Mouse (Mus musculus) heart, adult 9 months (tissue): ENCODE results near the gene Nin.

Experiments
- DNase-seq, 2 experiments: peaks; one replicate each; pipeline ENCODE4 v3.0.0; 2022; ENCODE audit warnings: low spot score in 2 of 2

The Nin gene

DNA sequence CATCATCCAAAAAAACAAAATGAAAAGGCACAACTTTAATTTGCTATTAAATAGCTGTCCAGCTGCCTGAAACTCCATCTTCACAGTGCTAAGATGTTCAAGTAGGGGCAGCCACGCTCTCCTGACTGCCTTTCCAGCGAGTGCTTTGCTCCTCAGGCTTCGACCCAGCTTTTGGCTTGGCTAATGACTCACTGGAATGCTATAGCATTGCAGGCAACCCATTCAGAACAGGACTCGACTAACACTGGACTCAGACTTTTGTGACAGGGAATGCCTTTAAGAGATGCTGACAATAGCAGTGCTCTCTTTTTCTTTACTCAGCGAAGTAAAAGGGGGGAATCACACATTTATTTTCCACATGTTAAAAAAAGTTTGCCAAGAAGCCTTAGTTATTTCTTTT, 101.8 kb downstream of the Nin start:
- no peak for DNase-seq

GRCm38 (mm10) chr12:70010356-70010755, 103.2 kb downstream of the Nin start:
- DNase-seq = no peak

DNA sequence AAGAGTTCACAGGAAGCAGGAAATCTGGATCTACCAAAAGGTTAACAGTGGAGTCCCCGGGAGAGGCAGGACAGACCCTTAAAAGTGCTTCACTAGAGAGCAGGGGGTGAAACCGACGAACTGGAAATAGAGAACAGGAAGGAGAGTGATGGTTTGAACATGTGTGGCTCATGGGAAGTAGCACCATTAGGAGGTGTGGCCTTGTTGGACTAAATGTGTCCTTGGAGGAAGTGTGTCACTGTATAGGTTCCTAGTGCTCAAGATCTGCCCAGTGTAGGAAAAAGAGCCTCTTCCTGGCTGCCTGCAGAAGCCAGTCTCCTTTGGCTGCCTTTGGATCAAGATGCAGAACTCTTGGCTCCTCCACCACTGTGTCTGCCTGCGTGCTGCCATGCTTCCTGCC, 108.4 kb downstream of the Nin start:
- DNase-seq = no peak

DNA sequence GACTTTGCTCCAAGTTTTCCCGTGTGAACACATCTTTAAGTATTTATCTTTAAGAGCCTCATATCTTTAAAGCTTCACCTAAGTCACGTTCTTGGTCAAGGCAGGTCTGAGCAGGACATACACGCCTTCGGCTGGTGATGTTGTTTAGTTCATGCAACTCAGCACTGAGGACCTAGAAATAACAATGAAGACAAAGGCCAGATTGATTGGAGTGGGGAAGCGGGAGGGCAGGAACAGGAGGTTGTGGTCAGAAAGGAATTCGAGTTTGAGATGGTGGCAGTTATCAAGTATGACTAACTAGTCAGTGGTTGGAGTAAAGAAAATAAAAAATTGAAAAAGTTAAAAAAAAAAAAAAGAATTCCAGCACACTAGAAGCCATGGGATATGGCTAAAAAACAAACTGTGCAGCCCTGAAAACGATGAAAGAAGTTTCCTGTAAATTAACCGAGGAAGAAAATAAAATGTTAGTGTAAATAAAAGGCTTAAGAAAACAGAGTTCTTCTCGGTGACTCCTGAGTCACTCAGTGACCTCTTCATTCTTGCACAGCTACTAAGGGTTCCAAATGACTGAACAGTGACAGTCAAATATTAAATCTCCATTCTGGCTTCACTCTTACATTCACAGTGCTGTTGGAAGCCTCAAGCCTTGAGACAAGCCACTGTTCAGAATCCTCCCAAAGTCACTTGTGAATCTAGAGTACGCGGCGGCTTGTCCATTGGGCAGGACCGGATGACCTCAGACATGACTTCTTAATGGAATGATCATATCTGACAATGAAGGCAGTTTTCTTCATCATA, 115.1 kb downstream of the Nin start:
- no peak for DNase-seq

DNA sequence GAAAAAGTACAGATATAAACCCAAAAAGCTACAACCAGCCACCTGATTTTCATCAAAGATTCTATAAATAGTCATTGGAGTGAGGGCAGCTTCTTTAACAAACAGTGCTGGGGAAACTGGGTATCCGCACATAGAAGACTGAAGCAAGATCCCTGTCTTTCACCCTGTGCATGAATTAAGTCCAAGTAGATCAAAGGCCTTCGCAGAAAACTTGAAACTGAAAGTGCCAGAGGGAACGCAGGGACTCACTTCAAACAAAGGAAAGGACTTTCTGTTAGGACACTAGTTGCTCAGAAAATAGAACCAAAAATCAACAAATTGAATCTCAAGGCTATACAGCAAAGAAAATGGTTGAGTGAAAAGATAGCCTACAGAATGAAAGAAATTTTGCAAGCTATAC, 118.1 kb downstream of the Nin start:
- no peak for DNase-seq

- peak; percentile 92 to 93 for DNase-seq
These were observed 126.6 kb downstream of the Nin start, which contains the start of gene Sav1 for GRCm38 (mm10) chr12:69986786-69987497. Gene Sav1, minus strand, starts transcription at chr12:69987002.

GRCm38 (mm10) chr12:69986241-69986762, 127.2 kb downstream of the Nin start:
- DNase-seq = no peak

DNA sequence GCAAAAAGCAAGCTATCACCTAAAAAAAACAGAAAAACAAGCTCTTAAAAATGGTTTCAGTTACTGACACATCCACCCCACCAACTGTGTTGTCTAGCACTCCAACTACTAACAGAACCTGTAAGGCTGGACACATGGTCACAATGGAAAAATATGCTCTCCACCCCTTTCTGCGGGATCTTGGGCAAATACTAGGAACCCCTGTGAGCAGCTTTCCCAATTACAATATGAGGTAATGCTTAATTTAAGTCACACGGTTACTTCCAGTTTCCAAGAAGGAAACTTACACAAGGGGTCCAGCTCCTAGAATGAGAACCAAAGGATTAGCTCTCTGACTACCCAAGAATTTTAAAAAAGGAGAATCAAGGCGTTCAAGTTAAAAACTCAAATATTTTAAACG, 128.0 kb downstream of the Nin start:
- no peak for DNase-seq

- DNase-seq = no peak
These were observed 130.6 kb downstream of the Nin start for GRCm38 (mm10) chr12:69982874-69983273.

- DNase-seq = no peak
These were observed 136.0 kb downstream of the Nin start for GRCm38 (mm10) chr12:69977376-69977998.

GRCm38 (mm10) chr12:69976688-69977087, 136.8 kb downstream of the Nin start:
- no peak for DNase-seq

DNA sequence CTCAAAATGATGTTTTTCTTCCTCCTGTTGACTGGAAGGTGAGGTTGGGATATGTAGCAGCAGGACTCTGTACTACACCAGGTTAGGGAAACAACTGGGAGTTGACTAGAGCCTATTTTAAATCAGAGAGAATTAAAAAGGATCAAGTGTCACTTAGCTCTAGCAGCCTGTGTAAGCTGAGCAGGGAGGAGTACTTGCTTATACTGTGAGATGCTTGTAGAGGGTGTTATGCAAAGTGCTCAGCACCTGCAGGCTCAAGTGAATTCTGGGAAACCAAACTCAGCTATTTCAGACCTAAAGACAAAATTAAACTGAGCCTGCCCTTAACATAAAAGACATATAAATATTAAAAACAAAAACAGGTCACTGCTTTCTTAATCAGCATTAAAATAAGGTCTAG, 139.9 kb downstream of the Nin start:
- DNase-seq = no peak

GRCm38 (mm10) chr12:69968154-69968553, 145.4 kb downstream of the Nin start:
- peak; percentile 36 to 45 for DNase-seq

GRCm38 (mm10) chr12:69967112-69967511, 146.4 kb downstream of the Nin start:
- DNase-seq = no peak

DNA sequence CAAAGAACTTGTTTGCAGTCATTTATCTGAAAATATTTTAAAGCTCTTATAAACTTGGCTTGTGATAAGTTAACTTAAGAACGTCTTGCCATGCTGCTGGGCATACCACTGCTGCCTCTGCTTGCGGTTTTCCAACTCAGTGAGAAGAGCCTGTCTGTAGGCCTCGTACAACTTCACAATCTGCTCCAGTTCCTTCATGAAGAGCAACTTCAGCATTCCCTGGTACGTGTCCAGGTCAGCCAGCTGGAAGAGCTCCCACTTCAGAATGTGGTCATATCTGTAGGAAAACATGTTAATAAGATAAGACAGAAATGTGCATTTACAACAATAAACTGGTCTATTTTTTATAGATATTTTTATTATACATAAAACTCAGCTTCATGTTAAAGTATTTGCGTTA, 147.4 kb downstream of the Nin start:
- peak in 1 of 2 experiments; percentile 40 for DNase-seq

GRCm38 (mm10) chr12:69965644-69966043, 147.9 kb downstream of the Nin start:
- DNase-seq = no peak

DNA sequence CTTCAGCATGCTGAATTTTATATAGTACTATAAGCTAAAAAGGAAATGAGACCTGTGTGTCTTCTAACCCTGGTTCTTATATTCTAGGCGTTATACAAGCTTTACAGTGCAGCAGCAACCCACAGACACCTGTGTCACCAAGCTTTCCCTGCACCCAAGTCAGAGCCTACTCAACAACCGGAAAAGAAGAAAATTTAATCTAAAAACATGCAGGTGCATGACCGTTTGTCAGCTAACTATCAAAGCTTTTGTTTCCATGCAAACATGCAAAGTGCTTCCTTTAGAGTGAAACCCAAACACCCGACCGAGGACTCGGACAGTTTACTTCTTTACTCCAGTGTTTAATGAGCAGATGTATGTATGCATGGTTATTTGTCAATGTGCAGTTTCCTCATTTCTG, 150.4 kb downstream of the Nin start:
- no peak for DNase-seq

DNA sequence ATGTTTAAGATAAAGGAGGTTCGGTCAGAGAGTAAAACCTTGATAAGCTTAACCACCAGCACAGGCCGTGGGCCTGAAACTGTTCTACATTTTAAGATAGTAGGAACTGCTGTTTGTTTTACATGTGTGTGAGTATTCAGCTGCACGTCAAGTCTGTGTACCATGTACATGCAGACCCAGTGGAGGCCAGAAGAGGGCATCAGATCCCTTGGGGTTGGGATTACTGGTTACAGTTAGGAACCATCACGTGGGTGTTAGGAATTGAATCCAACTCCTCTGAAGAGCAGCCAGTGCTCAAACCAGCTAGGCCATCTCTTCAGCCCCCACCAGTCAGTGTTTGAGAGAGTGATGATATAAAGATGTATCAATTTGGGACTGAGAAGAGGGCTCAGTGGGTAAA, 151.0 kb downstream of the Nin start:
- peak; percentile 44 to 66 for DNase-seq
